Mouse (Mus musculus) kidney, adult 2 months (tissue): ENCODE results near the gene Rapgef3.

Experiments used
- CTCF ChIP-seq: fragments of 200-500 bp; conservative IDR thresholded peaks from 2 replicates; pipeline ENCODE4 v1.5.1; 2011; ENCODE audit warnings: low read depth, mild to moderate bottlenecking, control low read depth, low read length, moderate library complexity, mixed read lengths; ENCODE audit not compliant: insufficient read depth, insufficient read length
- POLR2A ChIP-seq: fragments of 200-500 bp; IDR thresholded peaks from one replicate; pipeline ENCODE4 v1.6.1; 2011; ENCODE audit warnings: low read depth, low read length, control low read depth

GRCm38 (mm10) chr15:97788821-97789220 lies 21.0 kb upstream of the Rapgef3 start:
- TF ChIP-seq CTCF (no peak), POLR2A (no peak)
